Mouse (Mus musculus) thymus, postnatal 25 days (tissue): Measurements from ENCODE around the gene Hand1.

Source experiments
- DNase-seq: peaks from one replicate; pipeline ENCODE4 v3.0.0; 2022

Hand1 gene

GRCm38 (mm10) chr11:57800971-57801765 lies 31.4 kb downstream of the Hand1 start, which contains the start of gene Sap30l:
Gene Sap30l, plus strand, starts transcription at chr11:57801637.
- peak; percentile 98 for DNase-seq

GRCm38 (mm10) chr11:57800266-57800951 lies 32.2 kb downstream of the Hand1 start:
- peak; percentile 45 for DNase-seq

- no peak for DNase-seq
These were observed 33.2 kb downstream of the Hand1 start for GRCm38 (mm10) chr11:57799456-57799855.

GRCm38 (mm10) chr11:57797828-57798227 lies 34.8 kb downstream of the Hand1 start:
- no peak for DNase-seq

GRCm38 (mm10) chr11:57795086-57795485 lies 37.5 kb downstream of the Hand1 start:
- DNase-seq = no peak

GRCm38 (mm10) chr11:57790866-57791535 lies 41.6 kb downstream of the Hand1 start:
- DNase-seq = no peak

GRCm38 (mm10) chr11:57787913-57788312 lies 44.7 kb downstream of the Hand1 start:
- DNase-seq = peak; percentile 73

- DNase-seq = no peak
These were observed 45.8 kb downstream of the Hand1 start for GRCm38 (mm10) chr11:57786616-57787418.

- no peak for DNase-seq
These were observed 52.8 kb downstream of the Hand1 start for GRCm38 (mm10) chr11:57779824-57780223.
